ENCODE assay signal across 15 mouse cellular contexts in the genomic region with DNA sequence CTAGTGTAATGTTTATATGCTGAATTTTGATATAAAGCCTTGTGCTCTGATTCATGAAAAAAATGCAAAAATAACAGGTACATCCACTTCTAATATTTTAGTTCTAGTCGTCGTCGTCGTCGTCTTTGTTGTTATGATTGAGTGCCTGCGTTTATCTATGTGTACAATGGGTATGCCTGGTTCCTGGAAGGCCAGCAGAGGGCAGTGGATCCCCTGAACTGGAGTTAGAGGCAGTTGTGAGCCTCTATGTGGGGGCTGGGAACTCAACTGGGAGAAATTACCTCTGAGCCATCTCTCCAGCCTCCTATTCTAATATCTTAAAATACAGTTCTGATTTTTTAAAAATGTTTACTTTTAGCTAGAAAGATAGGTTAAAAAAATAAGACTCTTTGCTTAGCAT. TPM values are rescaled to one million over a fixed set of nuclear protein-coding genes. Genes with fewer than 3 reads are reported as not detected.
DNase-seq lines count a peak whose midpoint lies in the region; ATAC-seq and TF ChIP-seq lines count a peak whose summit lies in the region.
"Had no signal": no experiment of that assay in that cellular context is flagged by ENCODE, and none has a peak within 500 bp of the region (broad histone marks: within the 10 kb centered on the region; RNA-seq: fewer than 3 reads in every experiment).

No protein-coding gene starts in this region.

- DNase-seq in heart, postnatal 0 days (ENCODE audit: low spot score): no peak
- no peak for DNase-seq in heart, adult 9 months (ENCODE audit: low spot score in 2 of 2)
- peak; percentile 16 for DNase-seq in lung, postnatal 14 days
- no peak for DNase-seq in lung, postnatal 10 days
- DNase-seq in thymus, postnatal 25 days: peak; percentile 52
- no peak for DNase-seq in layer of hippocampus, postnatal 36 days

- no peak overlapping the region for H3K27ac ChIP-seq in heart, postnatal 0 days (ENCODE audit: low read depth)
- H3K27ac ChIP-seq in bone marrow, adult 2 months (ENCODE audit: control insufficient read depth, insufficient read depth, low read depth, low read length, poor library complexity): no peak overlapping the region
- H3K27ac ChIP-seq: embryonic facial prominence, embryonic 13.5 days; heart, embryonic 10.5 days; hindbrain, embryonic 15.5 days; limb, embryonic 13.5 days; midbrain, embryonic 10.5 days; neural tube, embryonic 13.5 days had no signal

- WGBS in heart, postnatal 0 days: 59% methylated on average over 6 of the region's 6 CpGs
- WGBS in bone marrow, adult 2 months: 80% methylated on average over 6 of the region's 6 CpGs

- no peaks in the 10 kb centered on the region for H3K4me1 ChIP-seq in heart, postnatal 0 days (ENCODE audit: control insufficient read depth, insufficient read depth)
- H3K4me1 ChIP-seq in bone marrow, adult 2 months (ENCODE audit: control insufficient read depth, insufficient read depth, low read length): no peaks in the 10 kb centered on the region
- H3K4me1 ChIP-seq: embryonic facial prominence, embryonic 13.5 days; heart, embryonic 10.5 days; hindbrain, embryonic 15.5 days; limb, embryonic 13.5 days; midbrain, embryonic 10.5 days; neural tube, embryonic 13.5 days had no signal

- TF ChIP-seq CTCF in heart, postnatal 0 days (IDR thresholded peaks at IDR 0.05; ENCODE audit: low read depth): peak; percentile 21
- peak; percentile 43; the same call in 1 of the 2 replicates for TF ChIP-seq CTCF in bone marrow, adult 2 months (IDR thresholded peaks at IDR 0.05; ENCODE audit: control insufficient read depth, insufficient read depth, low read length)

- no peak overlapping the region for H3K4me2 ChIP-seq in heart, postnatal 0 days (ENCODE audit: low read depth, low read length)
- H3K4me2 ChIP-seq: embryonic facial prominence, embryonic 13.5 days; hindbrain, embryonic 15.5 days; limb, embryonic 13.5 days; neural tube, embryonic 13.5 days had no signal

- no peak overlapping the region for H3K9ac ChIP-seq in heart, postnatal 0 days (replicated peaks; ENCODE audit: low read depth, low read length)
- H3K9ac ChIP-seq: embryonic facial prominence, embryonic 13.5 days; hindbrain, embryonic 15.5 days; limb, embryonic 13.5 days; neural tube, embryonic 13.5 days had no signal

- no peak for TF ChIP-seq EP300 in heart, postnatal 0 days (IDR thresholded peaks at IDR 0.05; ENCODE audit: low read depth)

- TF ChIP-seq POLR2A in bone marrow, adult 2 months (IDR thresholded peaks at IDR 0.05; ENCODE audit: borderline replicate concordance, control insufficient read depth, low read depth, low read length): no peak

- no peak overlapping the region for H3K4me3 ChIP-seq in heart, postnatal 0 days (ENCODE audit: low read depth, low read length)
- no peak overlapping the region for H3K4me3 ChIP-seq in bone marrow, adult 2 months (replicated peaks; ENCODE audit: control insufficient read depth, low read depth, low read length)
- H3K4me3 ChIP-seq: embryonic facial prominence, embryonic 13.5 days; heart, embryonic 10.5 days; hindbrain, embryonic 15.5 days; limb, embryonic 13.5 days; midbrain, embryonic 10.5 days; neural tube, embryonic 13.5 days had no signal

- H3K27me3 ChIP-seq in heart, postnatal 0 days (ENCODE audit: control insufficient read depth, insufficient read depth, low read length): no peaks in the 10 kb centered on the region
- H3K27me3 ChIP-seq: embryonic facial prominence, embryonic 13.5 days; hindbrain, embryonic 15.5 days; limb, embryonic 13.5 days; neural tube, embryonic 13.5 days had no signal

- H3K9me3 ChIP-seq in heart, postnatal 0 days (replicated peaks; ENCODE audit: control insufficient read depth, low read length): no peaks in the 10 kb centered on the region
- H3K9me3 ChIP-seq: embryonic facial prominence, embryonic 13.5 days; heart, embryonic 10.5 days; hindbrain, embryonic 15.5 days; limb, embryonic 13.5 days; midbrain, embryonic 10.5 days; neural tube, embryonic 13.5 days had no signal

- ATAC-seq in heart, postnatal 0 days (ENCODE audit: insufficient read depth, low read depth): no peak
- ATAC-seq in megakaryocyte-erythroid progenitor cell, adult 5-6 weeks (replicated peaks; ENCODE audit: low FRiP score, low TSS enrichment, poor library complexity, severe bottlenecking): no peak

- H3K36me3 ChIP-seq in heart, postnatal 0 days (replicated peaks; ENCODE audit: control insufficient read depth, insufficient read depth, low read length): no peaks in the 10 kb centered on the region
- H3K36me3 ChIP-seq: embryonic facial prominence, embryonic 13.5 days; heart, embryonic 10.5 days; hindbrain, embryonic 15.5 days; limb, embryonic 13.5 days; midbrain, embryonic 10.5 days; neural tube, embryonic 13.5 days had no signal

RNA-seq across cellular contexts. Expression of gene Colq, which starts 14.4 kb away (rescaled TPM):
- total RNA-seq in heart, postnatal 0 days (2014; rRNA removed; ENCODE audit: low replicate concordance): 13.8 and 16.4 TPM in 2 replicates
- polyA plus RNA-seq in heart, postnatal 0 days (2015; fragmentation: Nextera tagmentation; extraction: Ambion mirVana): 7.5 and 7.9 TPM in 2 replicates
- polyA plus RNA-seq in bone marrow, adult 2 months (2011; ENCODE audit: insufficient read depth, insufficient read length, low replicate concordance, missing spikeins): 1.1 and 2.4 TPM in 2 replicates
- 0.76 TPM in 1 of 2 replicates, not detected in the other for total RNA-seq in megakaryocyte-erythroid progenitor cell, adult 5-6 weeks (2014; fragmentation: Nextera tagmentation)
- not detected in 2 replicates for total RNA-seq in megakaryocyte-erythroid progenitor cell, adult 5-6 weeks (2017)
- total RNA-seq in layer of hippocampus, postnatal 36 days (2021): under 1 TPM; 0.15 to 0.35 TPM

RNA-seq across cellular contexts. Expression of gene Gm49387, which starts 35.2 kb away (rescaled TPM):
- total RNA-seq in heart, postnatal 0 days (2014; rRNA removed; ENCODE audit: low replicate concordance): not detected in 2 replicates
- polyA plus RNA-seq in heart, postnatal 0 days (2015; fragmentation: Nextera tagmentation; extraction: Ambion mirVana): 1.7 and 1.9 TPM in 2 replicates
- polyA plus RNA-seq in bone marrow, adult 2 months (2011; ENCODE audit: insufficient read depth, insufficient read length, low replicate concordance, missing spikeins): not detected in 2 replicates
- not detected in 2 replicates for total RNA-seq in megakaryocyte-erythroid progenitor cell, adult 5-6 weeks (2014; fragmentation: Nextera tagmentation)
- total RNA-seq in megakaryocyte-erythroid progenitor cell, adult 5-6 weeks (2017): not detected in 2 replicates
- not detected for total RNA-seq in layer of hippocampus, postnatal 36 days (2021)
- total RNA-seq: layer of hippocampus, adult 8-10 months had no signal
- polyA plus RNA-seq: hindbrain, embryonic 15.5 days had no signal

RNA-seq across cellular contexts. Expression of gene Btd, which starts 35.3 kb away (rescaled TPM):
- 29.0 and 43.1 TPM in 2 replicates for total RNA-seq in heart, postnatal 0 days (2014; rRNA removed; ENCODE audit: low replicate concordance)
- 14.6 and 15.0 TPM in 2 replicates for polyA plus RNA-seq in heart, postnatal 0 days (2015; fragmentation: Nextera tagmentation; extraction: Ambion mirVana)
- polyA plus RNA-seq in bone marrow, adult 2 months (2011; ENCODE audit: insufficient read depth, insufficient read length, low replicate concordance, missing spikeins): 2.1 and 2.5 TPM in 2 replicates
- total RNA-seq in megakaryocyte-erythroid progenitor cell, adult 5-6 weeks (2014; fragmentation: Nextera tagmentation): 5.4 and 10.4 TPM in 2 replicates
- 5.6 and 7.4 TPM in 2 replicates for total RNA-seq in megakaryocyte-erythroid progenitor cell, adult 5-6 weeks (2017)
- 10 to 100 TPM in 1 of 2 experiments, 1 to 10 TPM in 1; 9.5 to 10.9 TPM for total RNA-seq in layer of hippocampus, postnatal 36 days (2021)

RNA-seq across cellular contexts. Expression of gene Hacl1, which starts 35.6 kb away (rescaled TPM):
- total RNA-seq in heart, postnatal 0 days (2014; rRNA removed; ENCODE audit: low replicate concordance): 22.4 and 25.5 TPM in 2 replicates
- polyA plus RNA-seq in heart, postnatal 0 days (2015; fragmentation: Nextera tagmentation; extraction: Ambion mirVana): 9.2 and 12.2 TPM in 2 replicates
- 11.8 and 19.6 TPM in 2 replicates for polyA plus RNA-seq in bone marrow, adult 2 months (2011; ENCODE audit: insufficient read depth, insufficient read length, low replicate concordance, missing spikeins)
- total RNA-seq in megakaryocyte-erythroid progenitor cell, adult 5-6 weeks (2014; fragmentation: Nextera tagmentation): 5.2 and 13.0 TPM in 2 replicates
- 15.4 and 29.6 TPM in 2 replicates for total RNA-seq in megakaryocyte-erythroid progenitor cell, adult 5-6 weeks (2017)
- 1 to 10 TPM; 6.6 to 9.8 TPM for total RNA-seq in layer of hippocampus, postnatal 36 days (2021)

Comparison
In these comparisons a context has a peak if more than half of its experiments do, and no peak if none do; other contexts are left out.
1. DNase-seq: peak in lung, postnatal 14 days (single experiment) and thymus, postnatal 25 days (single experiment); none in heart, postnatal 0 days (single experiment), heart, adult 9 months (0 of 2), lung, postnatal 10 days (single experiment) and layer of hippocampus, postnatal 36 days (0 of 2).